Mouse (Mus musculus): Measurements from ENCODE around the gene Antxr1. TPM values are rescaled to one million over a fixed set of nuclear protein-coding genes. Genes with fewer than 3 reads are reported as not detected.

Antxr1 gene
- 3.9 and 5.1 TPM in 2 replicates for polyA plus RNA-seq (2015; fragmentation: Nextera tagmentation; extraction: Ambion mirVana)

GRCm38 (mm10) chr6:87335091-87335934 lies at the start of gene Antxr1:
TSS of gene Antxr1 (minus strand) at chr6:87335821.

GRCm38 (mm10) chr6:87373057-87373456 lies 37.4 kb upstream of the Antxr1 start, which contains the start of gene Gkn2:
TSS of gene Gkn2 (plus strand) at chr6:87373357.

GRCm38 (mm10) chr6:87350829-87351228 lies 15.2 kb upstream of the Antxr1 start, which contains the start of gene Gkn1:
TSS of gene Gkn1 (minus strand) at chr6:87350942.

GRCm38 (mm10) chr6:87104123-87104796 lies 231.4 kb downstream of the Antxr1 start, which contains the start of gene D6Ertd527e:
TSS of gene D6Ertd527e (plus strand) at chr6:87104746.

Other genes with a start within 250 kb of the Antxr1 start
- gene D6Ertd527e, start 231.1 kb downstream of the Antxr1 start, polyA plus RNA-seq (2015; fragmentation: Nextera tagmentation; extraction: Ambion mirVana) = 0.16 TPM in 1 of 2 replicates, not detected in the other
- 0.13 and 0.22 TPM in 2 replicates for gene Gkn1, start 15.1 kb upstream of the Antxr1 start, polyA plus RNA-seq (2015; fragmentation: Nextera tagmentation; extraction: Ambion mirVana)
- 0.16 and 0.34 TPM in 2 replicates for gene Gkn2, start 37.5 kb upstream of the Antxr1 start, polyA plus RNA-seq (2015; fragmentation: Nextera tagmentation; extraction: Ambion mirVana)
- 0.21 and 0.38 TPM in 2 replicates for gene Gkn3, start 53.1 kb upstream of the Antxr1 start, polyA plus RNA-seq (2015; fragmentation: Nextera tagmentation; extraction: Ambion mirVana)
- gene Bmp10, start 93.2 kb upstream of the Antxr1 start, polyA plus RNA-seq (2015; fragmentation: Nextera tagmentation; extraction: Ambion mirVana) = not detected in 2 replicates
- gene Arhgap25, start 197.4 kb upstream of the Antxr1 start, polyA plus RNA-seq (2015; fragmentation: Nextera tagmentation; extraction: Ambion mirVana) = 10.9 and 15.7 TPM in 2 replicates

All from spleen, postnatal 0 days (tissue).